Mouse (Mus musculus) megakaryocyte progenitor cell, adult 5-6 weeks (primary cell): ENCODE measurements around the gene Rps21. TPM values are rescaled to one million over a fixed set of nuclear protein-coding genes. Genes with fewer than 3 reads are reported as not detected.

Experiments used
- ATAC-seq: replicated peaks from 2 replicates; pipeline ENCODE4 v1.8.0; 2016; ENCODE audit warnings: mild to moderate bottlenecking, moderate TSS enrichment, inconsistent platforms; ENCODE audit not compliant: poor library complexity
- total RNA-seq, 2 experiments: library from RNA; stranded (forward) in 1 of 2; stranded (reverse) in 1 of 2; fragments of 157-497, 149-512 nt in 1 of 2; fragments of 200-1000 nt in 1 of 2; gene quantifications; 2 replicates each; pipeline versions ENCODE4 v1.2.3 to v1.2.4; 2015 to 2017

Rps21 gene
- total RNA-seq, 2 experiments from 2014 or later = 1,700 to 3,717 TPM

- ATAC-seq = no peak
These were observed 28.6 kb upstream of the Rps21 start for GRCm38 (mm10) chr2:180228592-180228991.

DNA sequence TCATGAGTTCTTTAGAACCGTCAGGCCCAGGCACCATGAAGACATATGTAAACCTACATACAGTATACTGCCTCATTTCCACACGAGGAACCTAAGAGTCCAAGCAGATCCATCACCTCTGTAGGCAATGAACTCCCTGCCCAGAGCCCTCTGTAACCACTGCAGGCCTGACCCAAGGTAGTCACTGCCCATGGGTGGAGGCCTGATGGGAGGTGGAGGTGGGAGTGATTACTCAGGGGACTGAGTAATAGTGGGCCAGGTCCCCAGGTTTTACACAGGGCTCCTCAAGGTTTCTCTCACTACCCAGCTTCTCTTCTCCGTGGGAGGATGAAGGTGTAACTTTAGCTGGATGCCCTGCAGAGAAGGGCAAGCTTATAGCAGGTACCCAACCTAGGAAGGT is 28.0 kb upstream of the Rps21 start:
- no peak for ATAC-seq

DNA sequence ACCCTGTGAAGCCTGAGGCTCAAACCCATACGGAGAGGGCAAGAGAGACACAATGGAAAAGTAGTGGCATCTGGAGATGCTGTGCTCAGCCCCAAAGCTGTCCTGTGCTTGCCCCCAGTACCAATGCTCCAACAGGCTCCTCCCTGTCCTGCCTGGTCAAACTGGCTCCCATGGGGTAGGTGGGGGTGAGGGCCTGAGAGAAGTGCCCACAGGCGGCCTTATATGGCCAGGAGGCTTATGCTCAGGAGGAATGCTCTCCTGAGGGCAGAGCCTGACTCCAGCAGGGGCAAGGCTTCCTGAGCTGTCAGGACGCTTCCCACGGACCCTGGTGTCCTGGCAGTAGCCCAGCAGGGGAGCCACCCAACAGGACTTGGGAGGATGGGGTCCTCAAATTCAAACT is 26.7 kb upstream of the Rps21 start:
- ATAC-seq = no peak

DNA sequence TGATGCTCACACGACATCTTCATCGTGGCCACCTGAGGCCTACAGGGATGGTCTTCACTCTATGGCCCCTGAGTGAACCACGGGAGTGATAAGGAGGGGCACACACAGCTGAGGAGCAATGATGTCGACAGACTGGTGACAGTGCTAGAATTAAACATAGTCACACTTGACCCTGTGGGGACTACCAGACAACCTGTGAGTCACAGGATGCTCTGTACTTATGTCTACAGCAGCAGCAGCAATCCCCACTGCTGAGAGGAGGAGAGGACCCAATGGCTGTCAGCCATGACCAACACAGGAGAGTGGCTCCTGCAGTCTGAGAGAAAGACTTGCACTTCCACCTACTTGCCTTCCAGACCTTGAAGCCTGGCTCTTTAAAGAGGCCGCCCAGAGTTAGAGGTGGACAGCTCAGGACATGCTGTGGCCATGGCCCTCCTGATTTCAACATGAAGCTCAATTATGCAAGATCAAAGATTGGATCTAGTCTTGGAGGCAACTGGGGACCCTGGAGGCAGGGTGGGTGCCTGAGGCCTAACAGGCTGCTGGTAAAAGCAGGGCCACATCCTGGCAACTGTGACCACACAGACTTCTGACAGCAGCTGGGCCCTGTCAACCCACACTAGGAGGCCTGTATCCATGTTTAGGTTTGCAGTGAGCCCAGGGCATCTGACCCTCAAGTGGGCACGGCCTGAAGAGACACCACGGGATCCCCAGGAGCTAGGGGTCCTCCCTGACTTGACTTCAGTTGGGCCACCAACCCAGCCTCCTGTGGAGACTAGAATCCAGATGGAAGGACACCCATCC is 23.9 kb upstream of the Rps21 start:
- ATAC-seq = no peak

DNA sequence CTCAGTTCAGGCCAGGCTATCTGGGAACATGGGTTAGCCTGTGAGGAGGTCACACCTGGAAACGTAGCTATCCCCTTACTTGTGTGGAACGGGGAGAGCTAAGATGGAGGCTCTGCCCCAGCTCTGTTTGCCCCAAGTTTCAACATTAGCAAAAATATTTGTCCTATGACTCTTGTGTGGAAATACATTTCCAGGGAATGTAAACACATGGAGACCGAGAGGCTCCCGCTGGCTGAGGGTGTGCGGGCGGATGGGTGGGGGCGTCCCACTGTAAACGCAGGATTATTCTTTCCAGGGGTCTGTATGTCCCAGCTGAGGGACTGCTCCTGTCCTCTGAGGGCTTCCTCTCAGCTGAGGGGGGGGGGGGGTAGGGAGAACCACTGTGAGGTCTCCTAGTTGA is 22.8 kb upstream of the Rps21 start:
- no peak for ATAC-seq

DNA sequence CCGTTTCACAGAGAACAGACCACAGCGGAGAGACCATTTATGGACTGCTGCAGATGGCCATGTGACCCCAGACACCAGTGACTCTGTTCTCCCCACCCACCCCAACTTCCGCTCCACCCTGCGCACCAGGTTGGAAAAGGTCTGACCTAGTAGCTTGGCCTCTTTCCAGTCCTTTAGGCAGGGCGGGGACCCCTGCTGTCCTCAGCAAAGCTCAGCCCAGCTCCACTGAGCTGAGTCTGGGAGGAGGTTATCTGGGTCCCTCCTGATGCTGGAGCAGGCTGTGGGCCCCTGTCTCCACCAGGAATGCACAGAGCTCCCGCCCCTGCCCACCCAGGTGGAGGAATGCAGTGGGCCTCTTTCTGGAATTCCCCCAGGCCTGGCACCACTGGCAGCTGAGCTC is 22.2 kb upstream of the Rps21 start:
- no peak for ATAC-seq

DNA sequence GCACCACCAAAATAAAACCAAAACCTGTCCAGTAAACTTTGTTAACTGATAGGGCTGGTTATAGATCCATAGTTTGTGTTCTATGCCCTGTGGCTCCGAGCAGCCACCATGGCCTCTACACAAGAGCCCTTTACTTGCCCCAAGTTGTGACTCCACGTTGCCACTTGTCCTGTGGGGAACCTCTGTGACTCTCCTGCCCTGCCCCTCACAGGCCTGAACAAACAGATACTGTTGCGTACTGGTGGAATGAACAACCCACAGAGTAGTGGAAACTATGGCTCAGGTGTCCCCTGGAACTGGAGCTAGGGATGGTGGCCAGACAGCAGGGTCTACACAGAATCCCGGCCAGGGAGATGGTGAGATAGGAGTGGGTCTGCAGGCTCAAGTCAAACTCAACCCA is 21.4 kb upstream of the Rps21 start:
- no peak for ATAC-seq

- peak; percentile 40 for ATAC-seq
These were observed 20.7 kb upstream of the Rps21 start for GRCm38 (mm10) chr2:180236500-180236899.

DNA sequence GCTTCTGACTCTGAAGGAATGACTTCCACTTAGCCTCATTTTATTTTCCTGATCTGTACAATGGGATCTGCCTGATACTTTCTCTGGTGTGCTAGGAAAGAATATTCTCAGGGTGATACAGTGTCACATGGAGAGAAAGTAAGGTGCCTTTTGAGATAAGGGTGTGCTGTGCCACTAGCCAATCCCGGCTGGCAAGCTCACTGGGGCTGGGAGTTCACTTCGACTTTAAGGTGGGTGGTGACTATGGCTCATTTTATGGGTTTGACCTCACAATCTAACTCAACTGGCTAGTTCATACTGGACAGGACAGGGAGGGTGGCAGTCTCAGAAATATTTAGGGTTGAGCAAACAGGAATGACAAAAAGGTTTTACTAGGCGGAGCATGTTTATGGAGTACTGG is 20.2 kb upstream of the Rps21 start:
- peak; percentile 87 for ATAC-seq

DNA sequence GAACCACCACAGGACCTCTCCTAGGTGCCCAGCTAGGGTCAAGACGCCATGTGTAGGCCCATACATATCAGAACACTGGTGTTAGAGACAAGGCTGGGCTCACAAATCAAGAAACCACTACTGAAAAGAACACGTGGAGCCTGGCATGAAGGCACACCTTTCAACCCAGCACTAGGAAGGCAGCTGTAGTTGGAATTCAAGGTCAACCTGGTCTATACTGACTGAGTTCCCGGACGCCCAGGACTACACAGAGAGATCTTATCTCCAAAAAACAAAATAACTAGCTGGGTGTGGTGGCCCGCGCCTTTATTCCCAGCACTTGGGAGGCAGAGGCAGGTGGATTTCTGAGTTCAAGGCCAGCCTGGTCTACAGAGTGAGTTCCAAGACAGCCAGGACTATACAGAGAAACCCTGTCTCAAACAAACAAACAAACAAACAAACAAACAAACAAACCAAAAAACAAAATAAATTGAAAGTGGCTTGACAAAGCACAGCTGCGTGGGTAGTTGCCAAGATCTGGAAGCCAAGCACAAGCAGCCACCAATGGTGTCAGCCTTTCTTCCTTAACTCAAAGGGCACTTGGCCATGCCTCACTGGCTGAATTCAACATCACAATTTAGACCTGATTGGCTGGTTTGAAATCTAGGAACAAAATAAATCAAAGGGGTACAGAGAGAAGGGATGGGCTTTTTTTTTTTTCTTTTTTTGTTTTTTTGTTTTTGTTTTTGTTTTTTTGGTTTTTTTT is 19.4 kb upstream of the Rps21 start:
- ATAC-seq = no peak

GRCm38 (mm10) chr2:180238591-180238990 is 18.6 kb upstream of the Rps21 start:
- peak; percentile 30; the same call in 1 of the 2 replicates for ATAC-seq

DNA sequence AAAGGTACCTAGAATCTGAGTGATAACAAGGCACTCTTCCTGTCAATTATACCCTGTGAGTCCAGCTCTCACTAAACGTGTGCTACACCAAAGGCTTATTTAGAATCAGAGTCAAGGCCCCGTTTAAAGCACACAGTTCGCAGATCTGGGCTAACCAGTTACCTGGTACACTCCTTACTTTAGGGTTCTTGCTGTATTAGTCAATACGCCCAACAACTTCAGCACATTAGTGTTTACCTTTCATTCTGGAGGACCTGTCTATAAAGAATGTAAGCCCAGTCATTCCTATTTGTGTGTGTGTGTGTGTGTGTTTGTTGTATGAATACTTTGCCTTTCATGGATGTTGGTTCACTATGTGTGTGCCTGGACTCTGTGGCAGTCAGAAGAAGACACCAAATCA is 14.1 kb upstream of the Rps21 start:
- ATAC-seq = no peak

- ATAC-seq = no peak
These were observed 9.3 kb upstream of the Rps21 start for GRCm38 (mm10) chr2:180247916-180248315.

DNA sequence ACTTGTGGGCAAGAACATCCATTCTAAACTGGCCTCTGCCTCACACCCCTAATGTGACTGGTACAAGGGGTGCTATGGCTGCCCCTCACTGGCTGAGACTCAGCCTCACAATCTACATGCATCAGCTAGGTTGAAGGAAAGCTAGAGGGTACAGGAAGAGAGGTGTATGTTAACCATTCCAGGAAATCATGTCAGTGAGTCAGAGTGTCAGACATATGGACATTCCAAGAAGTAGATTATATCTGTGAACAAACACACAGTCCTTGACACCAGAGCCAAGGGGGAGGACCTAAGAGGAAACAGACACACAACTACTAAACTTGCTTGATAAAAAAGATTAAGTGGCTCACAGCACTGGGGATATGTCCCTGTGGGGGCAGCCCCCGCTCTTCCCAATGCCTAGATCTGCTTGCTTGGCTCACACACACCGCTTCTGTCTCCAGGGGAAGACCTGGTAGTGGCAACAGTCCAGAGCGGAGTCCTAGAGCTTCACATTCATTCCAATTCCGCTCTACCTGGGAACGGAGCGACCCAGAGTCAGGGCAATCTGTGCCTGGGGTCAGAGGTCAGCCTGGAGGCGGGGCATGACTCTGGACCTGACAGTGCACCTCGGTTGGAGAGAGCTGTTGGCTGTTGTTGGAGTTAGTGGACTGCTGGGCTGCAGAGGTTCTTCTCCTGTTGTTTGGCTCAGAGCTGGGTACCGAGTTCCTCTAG is 8.1 kb upstream of the Rps21 start:
- no peak for ATAC-seq

DNA sequence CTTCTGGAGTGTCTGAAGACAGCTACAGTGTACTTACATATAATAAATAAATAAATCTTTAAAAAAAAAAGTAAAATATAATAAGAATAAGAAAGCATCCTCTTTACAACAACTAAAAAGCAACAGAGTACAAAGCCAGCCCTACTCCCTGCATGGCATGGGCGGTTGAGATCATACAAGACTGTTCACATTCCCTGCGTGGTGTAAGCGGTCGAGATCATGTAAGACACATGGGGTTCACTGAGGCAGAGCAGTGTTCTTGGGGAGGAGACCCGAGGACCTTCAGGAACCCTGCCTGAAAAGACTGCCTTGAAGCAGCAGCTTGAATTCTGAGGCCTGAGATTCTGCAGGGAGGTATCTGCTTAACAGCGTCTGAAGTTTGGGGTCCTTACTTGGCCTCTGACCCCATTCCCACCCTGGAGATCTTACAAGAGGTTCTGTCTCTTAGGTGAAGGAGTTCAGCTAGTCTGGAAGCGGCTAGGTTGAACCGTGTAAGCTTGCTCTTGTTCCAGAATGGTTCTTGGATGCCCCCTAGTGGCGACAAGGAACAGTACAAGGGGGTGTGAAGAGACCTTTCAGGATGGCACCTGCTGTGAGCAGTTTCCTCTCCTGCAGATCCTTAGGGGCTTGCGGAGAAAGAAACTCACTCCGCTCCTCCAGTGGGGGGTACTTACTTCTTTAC is 6.1 kb upstream of the Rps21 start:
- ATAC-seq = peak; percentile 93

GRCm38 (mm10) chr2:180251838-180252237 is 5.3 kb upstream of the Rps21 start:
- ATAC-seq = no peak

- ATAC-seq = no peak
These were observed 2.6 kb upstream of the Rps21 start for GRCm38 (mm10) chr2:180254436-180255209.

DNA sequence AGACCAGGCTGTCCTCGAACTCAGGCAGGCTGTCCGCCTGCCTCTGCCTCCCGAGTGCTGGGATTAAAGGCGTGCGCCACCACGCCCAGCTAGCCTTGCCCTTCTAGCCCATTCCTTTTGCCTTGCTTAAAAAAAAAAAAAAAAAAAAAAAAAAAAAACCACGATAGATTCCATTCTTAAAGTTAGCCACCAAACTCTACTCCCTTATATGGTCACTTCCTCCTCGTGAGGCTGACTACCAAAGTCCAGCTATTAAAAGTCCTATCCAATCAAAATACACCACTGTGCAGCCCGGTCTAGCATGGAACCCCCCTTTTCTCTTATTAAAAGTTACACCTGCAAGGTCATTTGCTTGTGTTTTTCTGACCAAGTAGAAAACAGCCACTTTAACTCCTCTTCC is 1.5 kb upstream of the Rps21 start:
- ATAC-seq = no peak

- ATAC-seq = peak; percentile 24
These were observed 729 bp upstream of the Rps21 start for GRCm38 (mm10) chr2:180256296-180257000.
